Mouse (Mus musculus) kidney, postnatal 25 days (tissue): ENCODE results near the gene Sipa1l3.

ENCODE experiments used
- DNase-seq, 2 experiments: peaks; one replicate each; pipeline ENCODE4 v3.0.0; 2021; ENCODE audit warnings: mixed read lengths in 2 of 2

Sipa1l3 gene

DNA sequence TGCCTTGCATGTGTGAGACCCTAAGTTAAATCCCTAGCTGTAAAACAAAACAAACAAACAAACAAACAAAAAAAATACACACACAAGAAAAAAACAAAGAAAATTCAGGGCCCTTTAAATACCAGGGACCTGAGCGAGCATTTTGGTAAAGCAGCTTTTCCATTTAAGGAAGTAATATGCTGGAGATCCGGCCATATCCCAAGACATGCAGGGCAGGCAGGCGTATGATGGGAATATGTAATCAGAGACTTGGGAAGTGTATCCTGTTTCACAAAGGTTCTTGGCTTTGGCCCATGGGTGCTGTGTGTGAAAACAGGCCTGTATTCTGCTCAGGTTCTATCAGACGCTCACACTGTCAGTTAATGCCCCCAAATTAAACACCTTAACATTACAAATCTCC is 240.9 kb downstream of the Sipa1l3 start:
- no peak for DNase-seq

DNA sequence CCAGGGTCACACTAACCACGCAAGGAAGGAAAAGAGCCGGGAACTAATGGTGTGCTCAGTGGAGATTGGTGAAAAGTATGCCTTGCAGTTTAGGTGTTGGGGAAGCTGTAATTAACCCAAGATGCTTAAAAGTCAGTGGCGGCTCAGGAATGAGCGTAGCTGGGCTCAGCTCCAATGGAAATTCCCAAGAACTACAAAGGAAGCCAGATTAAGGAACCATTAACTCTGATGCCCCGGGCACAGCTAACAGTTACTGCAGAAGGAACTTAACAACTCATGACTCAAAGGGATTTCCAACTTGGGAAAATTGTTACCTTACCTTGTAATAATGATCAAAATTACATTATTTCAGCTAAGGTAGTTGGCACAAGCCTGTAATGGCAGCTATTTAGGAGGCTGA is 241.7 kb downstream of the Sipa1l3 start:
- DNase-seq: peak; percentile 81 to 83

DNA sequence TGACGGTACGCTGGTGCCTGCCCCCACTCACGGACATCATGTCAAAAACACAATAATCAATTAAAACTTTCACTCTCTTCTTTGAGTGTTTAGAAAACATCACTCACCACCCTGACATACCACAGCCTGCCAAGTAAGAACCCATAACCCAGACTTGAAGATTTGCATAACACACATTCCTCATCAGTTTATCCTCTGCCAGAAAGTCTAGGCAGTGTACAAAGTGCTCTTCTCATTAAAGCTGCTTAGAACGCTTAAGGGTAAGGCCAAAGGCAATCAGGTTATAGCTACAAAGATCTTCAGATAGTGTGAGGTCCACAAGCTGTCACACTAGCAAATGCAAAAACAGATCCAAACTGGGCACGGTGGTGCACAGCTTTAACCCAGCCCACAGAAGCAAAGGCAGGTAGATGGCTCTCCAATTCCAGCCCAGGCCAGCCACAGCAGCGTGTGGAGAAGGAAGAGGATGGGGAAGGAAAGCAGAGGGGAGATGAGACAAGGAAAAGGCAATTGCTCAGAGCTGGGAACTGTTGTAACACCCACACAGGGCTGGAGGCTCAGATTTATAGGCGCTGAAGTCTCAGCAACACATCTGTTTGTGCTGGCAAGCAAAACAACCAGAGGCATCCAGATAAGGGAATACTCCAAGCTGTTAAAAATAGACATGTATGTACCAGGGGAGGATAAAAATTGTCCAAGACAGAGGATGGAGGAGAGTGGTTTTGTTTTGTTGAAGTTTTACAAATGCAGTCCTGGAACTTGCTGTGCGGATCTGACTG is 246.6 kb downstream of the Sipa1l3 start:
- no peak for DNase-seq

DNA sequence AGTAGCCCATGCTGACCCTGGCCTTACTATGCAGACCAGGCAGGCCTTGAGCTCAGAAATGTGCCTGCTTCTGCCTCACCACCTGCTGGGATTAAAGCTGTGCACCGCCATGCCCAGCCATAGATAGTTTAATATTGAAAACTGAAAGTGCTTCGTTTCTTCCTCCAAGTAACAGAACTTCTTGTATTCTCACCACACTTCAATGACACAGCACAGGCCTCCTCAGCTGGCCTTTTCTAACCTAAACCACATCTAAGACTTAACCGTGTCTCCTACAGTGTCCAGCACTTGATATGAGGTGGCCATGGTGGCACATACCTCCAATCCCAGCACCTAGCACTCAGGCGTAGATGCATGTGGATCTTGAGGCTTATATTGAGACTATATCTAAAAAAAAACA is 248.0 kb downstream of the Sipa1l3 start:
- no peak for DNase-seq
